Mouse (Mus musculus) heart, adult 2 months (tissue): ENCODE data around the gene Erv3.

Experiments
- CTCF ChIP-seq: fragments of 200-600 bp; IDR thresholded peaks from 2 replicates; pipeline ENCODE4 v1.8.1; 2022; ENCODE audit warnings: antibody characterized with exemption, mild to moderate bottlenecking, moderate library complexity
- EP300 ChIP-seq: fragments of 200-500 bp; IDR thresholded peaks from 2 replicates; pipeline ENCODE4 v1.6.1; 2011; ENCODE audit warnings: low read depth, low read length, control low read depth; ENCODE audit not compliant: insufficient read depth
- POLR2A ChIP-seq: fragments of 200-500 bp; IDR thresholded peaks from 2 replicates; pipeline ENCODE4 v1.6.1; 2011; ENCODE audit warnings: mild to moderate bottlenecking, low read depth, low read length, control low read depth; ENCODE audit not compliant: insufficient read depth

- TF ChIP-seq EP300, result no peak
- no peak for TF ChIP-seq CTCF
- TF ChIP-seq POLR2A, result no peak
Observed at GRCm38 (mm10) chr2:131859721-131860120, at the start of gene Erv3.
